Mouse (Mus musculus) ES-Bruce4 (cell line): ENCODE data around the gene Prpf4. TPM values are rescaled to one million over a fixed set of nuclear protein-coding genes. Genes with fewer than 3 reads are reported as not detected.

Source experiments
- H3K27ac ChIP-seq: 2 replicates; pipeline ENCODE4 v1.5.1; 2012; ENCODE audit warnings: low read length, inconsistent platforms; ENCODE audit not compliant: insufficient read depth
- H3K27me3 ChIP-seq: 2 replicates; pipeline ENCODE4 v1.6.1; 2012; ENCODE audit warnings: mild to moderate bottlenecking, low read length, inconsistent platforms; ENCODE audit not compliant: control insufficient read depth, poor library complexity, insufficient read depth, severe bottlenecking
- H3K36me3 ChIP-seq: 2 replicates; pipeline ENCODE4 v1.6.1; 2012; ENCODE audit warnings: inconsistent platforms, mild to moderate bottlenecking, low read length, moderate library complexity; ENCODE audit not compliant: control insufficient read depth, poor library complexity, insufficient read depth, severe bottlenecking
- H3K4me1 ChIP-seq: one replicate; pipeline ENCODE4 v1.8.1; 2011; ENCODE audit warnings: low read length; ENCODE audit not compliant: control insufficient read depth, insufficient read depth
- H3K4me3 ChIP-seq: 2 replicates; pipeline ENCODE4 v1.5.1; 2011; ENCODE audit warnings: low read depth, mild to moderate bottlenecking, low read length
- H3K9ac ChIP-seq: 2 replicates; pipeline ENCODE4 v1.6.1; 2012; ENCODE audit warnings: low read depth, mild to moderate bottlenecking, inconsistent platforms; ENCODE audit not compliant: poor library complexity, severe bottlenecking
- H3K9me3 ChIP-seq: replicated peaks from 2 replicates; pipeline ENCODE4 v1.6.1; 2012; ENCODE audit warnings: mild to moderate bottlenecking, low read length, inconsistent platforms; ENCODE audit not compliant: control insufficient read depth, poor library complexity, insufficient read depth, severe bottlenecking
- CTCF ChIP-seq: IDR thresholded peaks from one replicate; pipeline ENCODE4 v1.8.1; 2011; ENCODE audit warnings: low read depth, low read length
- EP300 ChIP-seq: IDR thresholded peaks from 2 replicates; pipeline ENCODE4 v1.6.1; 2011; ENCODE audit warnings: low read depth, low read length; ENCODE audit not compliant: insufficient read depth
- POLR2A ChIP-seq: IDR thresholded peaks from one replicate; pipeline ENCODE4 v1.8.1; 2011; ENCODE audit warnings: low read length; ENCODE audit not compliant: insufficient read depth
- polyA plus RNA-seq: library from polyadenylated mRNA; stranded (reverse); fragments of >200 nt; gene quantifications from 2 replicates; pipeline ENCODE4 v1.2.4, GENCODE M21; 2011; ENCODE audit warnings: low read depth; ENCODE audit not compliant: missing spikeins, insufficient read depth, insufficient read length

Prpf4 gene
- polyA plus RNA-seq, 1 experiment = 29.2 TPM

DNA sequence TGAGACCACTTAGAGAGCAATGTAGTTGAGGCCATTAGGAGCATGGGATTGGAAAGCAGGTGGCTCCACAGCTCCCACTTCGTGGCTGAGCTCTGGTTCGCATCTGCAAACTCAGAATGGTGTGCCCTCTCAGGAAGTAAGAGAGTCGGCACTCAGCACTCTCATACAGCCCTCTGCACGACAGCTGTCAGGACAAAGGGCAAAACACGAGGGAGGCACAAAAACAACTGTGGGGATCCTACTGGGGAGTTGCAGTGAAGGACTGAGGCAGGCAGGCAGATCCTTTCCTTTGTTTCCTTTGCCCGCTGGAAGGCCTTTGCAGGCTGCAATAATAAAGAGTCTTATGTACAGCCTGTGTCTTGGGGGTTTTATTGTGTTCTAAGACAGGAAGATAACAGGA, 15.1 kb upstream of the Prpf4 start:
- Histone ChIP-seq H3K36me3 (peaks cover 30% of the 10 kb centered on the region), H3K4me1 (no peaks in the 10 kb centered on the region), H3K27ac (no peak overlapping the region), H3K4me3 (no peak overlapping the region), H3K27me3 (no peaks in the 10 kb centered on the region), H3K9ac (no peak overlapping the region), H3K9me3 (no peaks in the 10 kb centered on the region)
- TF ChIP-seq POLR2A = no peak
- TF ChIP-seq EP300 = no peak
- TF ChIP-seq CTCF = no peak

DNA sequence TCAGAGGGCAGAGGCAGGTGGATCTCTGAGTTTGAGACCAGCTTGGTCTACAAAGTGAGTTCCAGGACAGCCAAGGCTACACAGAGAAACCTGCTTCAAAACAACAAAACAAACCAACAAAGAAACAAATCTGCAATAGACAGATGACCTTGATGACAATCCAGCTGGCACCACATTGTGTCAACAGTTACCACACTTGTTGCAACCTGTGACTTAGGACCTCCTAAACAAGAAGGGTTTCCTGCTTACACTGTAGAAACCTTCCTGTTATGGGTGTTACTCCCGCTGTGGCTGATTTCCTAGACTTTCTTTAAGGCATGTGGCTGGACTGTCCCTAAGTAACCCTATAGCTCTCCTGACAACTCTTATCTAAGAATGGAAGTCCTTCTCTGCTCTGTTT, 12.8 kb upstream of the Prpf4 start:
- Histone ChIP-seq H3K36me3 (peaks cover 41% of the 10 kb centered on the region), H3K9me3 (no peaks in the 10 kb centered on the region)
- TF ChIP-seq POLR2A = no peak
- TF ChIP-seq CTCF = no peak
- no peak for TF ChIP-seq EP300

DNA sequence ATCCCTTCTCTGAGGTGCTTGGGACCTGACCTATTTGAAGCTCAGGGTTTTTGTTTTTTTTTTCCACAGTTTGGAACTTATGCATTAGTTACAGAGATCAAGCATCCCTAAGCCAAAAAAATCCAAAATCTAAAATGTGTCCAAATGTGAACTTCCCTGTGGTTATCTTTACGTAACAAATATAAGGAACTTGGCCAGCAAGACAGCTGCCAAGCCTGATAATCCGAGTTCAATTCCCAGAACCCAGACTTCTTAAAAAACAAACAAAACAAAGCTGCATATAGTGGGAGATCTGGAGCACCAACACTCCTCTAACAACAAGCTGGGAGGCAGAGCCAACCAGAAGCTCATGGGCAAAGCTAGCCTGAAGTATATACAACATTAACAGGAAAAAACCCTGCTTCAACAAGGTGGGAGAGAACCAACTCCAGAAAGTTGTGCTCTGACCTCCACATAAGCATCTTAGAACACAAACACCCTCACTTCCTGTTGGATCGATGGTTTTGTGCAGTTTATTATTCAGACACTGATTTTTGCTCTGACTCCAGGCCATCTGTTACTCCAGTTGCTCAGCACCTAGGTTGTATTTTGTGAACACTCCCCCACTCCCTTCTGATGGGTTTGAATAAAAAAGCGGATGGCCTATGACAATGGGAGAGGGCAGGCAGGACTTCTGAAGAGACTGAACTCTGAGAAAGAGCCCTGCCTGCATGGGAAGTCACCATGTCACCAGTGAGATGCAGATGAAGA, 10.8 kb upstream of the Prpf4 start:
- Histone ChIP-seq H3K36me3 (peaks cover 58% of the 10 kb centered on the region), H3K4me3 (no peak overlapping the region), H3K9ac (no peak overlapping the region), H3K9me3 (no peaks in the 10 kb centered on the region), H3K27ac (no peak overlapping the region), H3K4me1 (no peaks in the 10 kb centered on the region), H3K27me3 (no peaks in the 10 kb centered on the region)
- TF ChIP-seq CTCF (no peak), POLR2A (no peak), EP300 (no peak)

More for the DNA sequence above, 12.8 kb upstream of the Prpf4 start:
- Histone ChIP-seq H3K27me3 (no peaks in the 10 kb centered on the region), H3K4me3 (no peak overlapping the region), H3K9ac (no peak overlapping the region), H3K4me1 (no peaks in the 10 kb centered on the region), H3K27ac (no peak overlapping the region)

DNA sequence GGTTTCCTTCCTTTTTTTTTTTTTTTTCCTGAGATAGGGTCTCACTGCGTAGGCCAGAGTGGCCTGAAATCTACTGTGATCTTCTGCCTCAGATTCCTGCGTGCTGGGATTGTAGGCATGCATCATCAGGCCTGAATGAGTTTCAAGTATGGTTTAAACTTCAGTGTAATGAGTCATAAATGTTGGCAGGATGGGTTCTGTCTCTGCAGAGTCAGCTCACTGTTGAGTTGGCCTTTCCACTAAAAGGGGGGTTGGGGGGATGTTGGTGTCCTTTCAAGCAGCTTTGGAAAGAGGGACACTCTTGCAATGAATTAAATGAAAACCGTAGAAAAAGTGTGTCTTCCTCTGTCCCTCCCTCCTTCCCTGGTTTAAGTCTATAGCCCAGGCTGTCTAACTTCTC, 9.6 kb upstream of the Prpf4 start:
- Histone ChIP-seq H3K27me3 (no peaks in the 10 kb centered on the region), H3K9ac (no peak overlapping the region), H3K9me3 (no peaks in the 10 kb centered on the region), H3K4me1 (no peaks in the 10 kb centered on the region), H3K36me3 (peaks cover 58% of the 10 kb centered on the region), H3K27ac (peak overlapping the region; percentile 76; the same call in 1 of the 2 replicates), H3K4me3 (no peak overlapping the region)
- TF ChIP-seq EP300 = no peak
- no peak for TF ChIP-seq POLR2A
- no peak for TF ChIP-seq CTCF

DNA sequence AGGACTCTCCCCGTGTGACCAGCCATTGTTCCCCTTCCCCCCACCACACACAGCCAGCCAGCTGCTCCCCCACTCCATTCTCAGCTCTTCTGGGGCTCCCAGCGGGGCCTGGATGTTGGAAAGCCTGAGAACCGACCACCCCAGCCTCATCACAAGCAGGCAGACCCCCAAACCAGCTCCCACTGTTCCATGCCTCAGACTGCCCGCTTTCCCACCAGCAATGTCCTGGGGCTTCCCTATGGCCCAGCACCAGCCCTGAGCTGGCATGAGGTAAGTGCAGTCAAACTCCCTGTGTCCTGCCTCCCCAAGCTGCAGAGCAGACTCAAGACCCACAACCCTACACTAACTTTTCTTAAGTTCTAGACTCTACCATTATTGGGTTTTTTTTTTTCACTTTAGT, 2.5 kb upstream of the Prpf4 start:
- Histone ChIP-seq H3K4me3 (no peak overlapping the region), H3K36me3 (peaks cover 30% of the 10 kb centered on the region), H3K27me3 (no peaks in the 10 kb centered on the region), H3K9me3 (peaks cover under 1% of the 10 kb centered on the region; the same call in 1 of the 2 replicates), H3K4me1 (no peaks in the 10 kb centered on the region), H3K27ac (no peak overlapping the region), H3K9ac (no peak overlapping the region)
- no peak for TF ChIP-seq CTCF

DNA sequence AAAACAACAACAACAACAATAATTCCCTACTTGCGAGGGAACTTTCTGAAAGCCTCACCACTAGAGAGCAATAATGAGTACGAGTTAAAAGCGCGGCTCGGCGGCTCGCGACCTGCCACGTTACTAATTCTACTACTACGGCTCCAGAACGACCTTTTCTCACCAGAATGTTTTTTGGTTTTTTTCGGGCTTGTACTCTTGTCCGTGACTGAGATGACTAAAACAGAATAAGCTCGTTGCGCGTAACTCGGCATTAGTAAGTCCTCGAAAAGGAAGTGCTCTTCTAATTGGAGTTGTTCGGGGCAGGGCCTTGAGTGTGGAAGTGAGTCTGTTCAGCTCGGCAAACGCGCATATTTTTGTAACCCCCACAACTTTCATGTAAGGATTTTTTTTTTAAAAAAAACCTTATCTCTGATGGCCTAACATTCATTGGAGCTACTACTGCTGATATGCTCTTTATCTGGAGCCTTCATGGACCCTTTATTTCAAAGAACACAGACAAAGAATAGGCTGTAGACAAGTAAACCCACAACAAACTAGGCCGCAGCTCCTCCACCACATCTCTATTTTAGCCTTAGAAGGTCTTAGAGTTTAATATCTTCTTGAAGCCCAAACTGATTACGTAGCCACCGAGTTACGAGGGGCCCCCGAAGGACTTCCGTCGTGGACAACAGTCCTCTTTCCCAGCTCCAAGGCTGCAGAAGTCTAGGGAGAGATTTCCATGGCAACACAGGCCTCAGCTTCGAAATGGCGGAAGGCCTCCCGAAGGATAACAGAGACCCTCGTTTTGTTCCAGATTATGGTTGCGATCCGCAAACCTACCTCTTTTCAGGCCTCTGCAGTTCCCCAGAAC, 641 bp upstream of the Prpf4 start:
- peaks cover 28% of the 10 kb centered on the region for H3K36me3 ChIP-seq

More for the DNA sequence above, 641 bp upstream of the Prpf4 start:
- H3K27me3 ChIP-seq = no peaks in the 10 kb centered on the region
- peak overlapping the region; percentile 38; the same call in 1 of the 2 replicates for H3K27ac ChIP-seq
- H3K9ac ChIP-seq = peak overlapping the region; percentile 64
- TF ChIP-seq POLR2A (no peak), EP300 (no peak), CTCF (peak; percentile 21)
- no peaks in the 10 kb centered on the region for H3K4me1 ChIP-seq
- H3K9me3 ChIP-seq = peaks cover 9% of the 10 kb centered on the region
- peak overlapping the region; percentile 89 for H3K4me3 ChIP-seq
